Mouse (Mus musculus): ENCODE measurements around the gene Olfr985.

Gene Olfr985

GRCm38 (mm10) chr9:40130084-40130483 lies at the start of gene Olfr985:
Olfr985 (minus strand) TSS chr9:40130184.
- DNase-seq (ENCODE audit: low read depth, low spot score): no peak

DNA sequence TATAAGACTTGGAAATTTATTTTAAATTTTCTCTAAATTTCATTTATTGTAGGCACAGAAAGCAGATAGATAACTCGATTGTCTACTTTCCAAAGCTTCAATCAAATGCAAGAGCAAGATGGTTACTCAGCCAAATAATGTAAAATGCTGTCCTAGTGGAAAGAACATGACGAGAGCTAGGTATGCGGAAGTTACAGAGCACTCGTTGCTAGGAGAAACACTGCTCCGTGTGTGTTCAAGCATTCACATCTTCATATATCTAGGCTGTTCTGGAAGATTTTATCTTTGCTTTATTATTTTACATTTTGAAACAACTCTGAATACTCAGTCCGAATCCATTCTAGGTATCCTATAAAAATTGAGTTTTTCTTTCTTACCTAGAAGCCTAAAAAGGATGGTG lies 47.0 kb upstream of the Olfr985 start:
- DNase-seq (ENCODE audit: low read depth, low spot score): no peak

- DNase-seq (ENCODE audit: low read depth, low spot score): no peak
Measured at GRCm38 (mm10) chr9:40166446-40166845, 36.5 kb upstream of the Olfr985 start.

GRCm38 (mm10) chr9:40155118-40155644 lies 25.2 kb upstream of the Olfr985 start:
- DNase-seq (ENCODE audit: low read depth, low spot score): no peak

GRCm38 (mm10) chr9:40141544-40141943 lies 11.6 kb upstream of the Olfr985 start:
- DNase-seq (ENCODE audit: low read depth, low spot score): no peak

- no peak for DNase-seq (ENCODE audit: low read depth, low spot score)
Measured at GRCm38 (mm10) chr9:40139484-40139883, 9.5 kb upstream of the Olfr985 start.

DNA sequence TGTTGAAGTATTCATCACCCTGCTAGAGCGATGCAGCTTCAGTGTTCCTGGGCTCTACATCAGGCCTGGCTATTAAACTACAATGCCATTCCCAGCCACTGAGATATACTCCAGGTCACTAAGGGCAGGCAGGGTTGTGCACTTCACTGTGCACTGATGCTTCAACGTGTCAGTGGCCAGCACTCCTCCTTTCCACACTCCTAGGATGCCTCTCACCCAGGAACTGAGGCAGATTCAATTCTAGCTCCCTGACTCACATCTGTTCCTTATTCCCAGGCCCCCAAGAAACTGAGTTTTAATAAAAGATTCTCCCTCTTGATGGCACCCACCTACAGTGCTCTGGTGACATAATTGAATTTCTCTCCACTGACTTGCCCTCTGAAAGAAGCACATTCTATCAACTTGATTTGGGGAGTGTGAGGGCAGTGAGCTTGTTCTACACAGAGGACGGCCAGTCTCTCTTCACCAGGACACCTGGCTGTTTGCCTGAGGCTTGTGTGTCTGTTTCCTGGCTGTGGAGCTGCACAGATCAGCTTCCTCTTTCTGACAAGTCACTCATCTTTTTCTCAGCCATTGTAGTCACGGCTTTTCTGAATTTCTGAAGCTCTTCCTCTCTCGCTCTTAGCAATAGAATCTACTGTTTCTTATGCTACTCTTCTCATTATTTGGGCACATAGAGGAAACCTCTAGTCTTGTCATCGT lies 7.2 kb upstream of the Olfr985 start:
- no peak for DNase-seq (ENCODE audit: low read depth, low spot score)

- no peak for DNase-seq (ENCODE audit: low read depth, low spot score)
Measured at GRCm38 (mm10) chr9:40130556-40130955, 572 bp upstream of the Olfr985 start.

DNA sequence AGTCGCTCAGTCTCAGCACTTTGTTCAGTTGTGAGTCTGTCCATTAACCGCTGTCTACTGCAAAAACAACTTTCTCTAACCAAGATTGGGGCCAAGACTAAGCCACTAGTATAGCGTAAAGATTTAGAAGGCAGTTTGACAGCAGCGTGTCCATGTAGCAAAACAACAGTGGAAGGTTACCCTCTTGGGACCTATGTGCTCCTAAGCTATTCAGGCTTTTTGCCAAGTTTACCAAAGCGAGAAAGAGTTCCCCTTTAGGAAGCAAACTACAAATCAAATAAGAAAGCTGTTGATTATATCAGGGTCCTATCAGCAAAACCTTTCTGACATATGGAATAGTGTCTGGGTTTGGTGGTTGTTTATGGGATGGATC lies 12.7 kb downstream of the Olfr985 start:
- DNase-seq (ENCODE audit: low read depth, low spot score): no peak

DNA sequence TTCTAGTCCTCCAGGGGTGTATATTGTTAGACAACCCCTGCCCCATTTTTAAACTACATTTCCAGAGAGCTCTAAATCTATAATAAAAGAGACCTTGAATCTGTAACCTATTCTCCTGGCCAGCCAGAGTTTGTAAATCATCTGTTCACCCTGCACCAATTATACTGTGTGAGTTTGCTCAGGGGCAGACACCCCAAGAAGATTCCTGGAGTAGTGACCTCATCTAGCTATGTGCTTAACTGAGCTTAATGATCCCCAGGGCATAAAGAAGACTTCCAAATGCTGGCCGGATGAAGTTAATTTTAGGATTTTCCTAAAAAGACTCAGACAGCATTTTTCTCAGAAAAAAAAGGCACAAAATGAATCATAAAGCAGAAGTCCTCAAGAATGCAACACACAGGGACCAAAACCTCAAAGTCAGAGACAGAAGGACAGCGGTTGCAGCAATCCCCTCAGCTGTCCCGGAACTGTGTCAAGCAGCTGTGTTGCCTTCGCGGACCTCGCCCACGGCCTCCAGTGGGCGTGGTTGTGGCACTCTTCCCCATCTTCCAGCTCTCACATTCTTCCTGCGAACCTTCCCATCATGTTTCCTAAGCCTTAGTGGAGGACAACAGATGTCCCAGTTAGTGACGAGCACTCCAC lies 13.2 kb downstream of the Olfr985 start:
- no peak for DNase-seq (ENCODE audit: low read depth, low spot score)

GRCm38 (mm10) chr9:40114106-40114505 lies 15.9 kb downstream of the Olfr985 start, which contains the start of gene Olfr984:
Olfr984 (minus strand) TSS chr9:40114206.
- DNase-seq (ENCODE audit: low read depth, low spot score): no peak

DNA sequence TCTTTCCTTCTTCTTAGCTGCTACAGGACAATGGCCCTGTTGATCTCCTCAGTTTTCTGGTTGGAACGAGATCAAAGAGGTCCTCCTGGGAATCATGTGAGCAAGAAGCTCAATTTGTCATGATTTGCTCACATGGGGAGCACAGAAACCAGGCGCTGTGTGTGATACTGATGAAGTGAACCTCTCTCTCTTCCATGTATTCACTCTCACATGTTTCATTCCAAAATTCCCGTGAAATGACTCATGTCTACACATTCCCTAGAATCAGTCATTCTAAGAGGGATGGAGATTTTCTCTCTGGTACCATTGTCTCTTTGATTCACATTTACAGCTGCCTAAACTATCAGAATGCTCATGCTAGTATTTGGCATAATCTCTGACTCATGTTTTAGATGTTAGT lies 35.2 kb downstream of the Olfr985 start:
- no peak for DNase-seq (ENCODE audit: low read depth, low spot score)

GRCm38 (mm10) chr9:40093495-40093894 lies 36.5 kb downstream of the Olfr985 start, which contains the start of gene Olfr983:
Olfr983 (minus strand) TSS chr9:40093595.
- DNase-seq (ENCODE audit: low read depth, low spot score): no peak

Data from c-Kit-negative CD71-positive TER-119-positive erythroid progenitor cells, embryonic 14.5 days (primary cell).